Mouse (Mus musculus) forebrain, embryonic 13.5 days (tissue): ENCODE measurements around the gene Usp49. TPM values are rescaled to one million over a fixed set of nuclear protein-coding genes. Genes with fewer than 3 reads are reported as not detected.
A peak's percentile ranks its signal among the peaks of the same experiment; 100 is the strongest.
"Not testable (repeated sequence)": the region's sequence is repeated elsewhere in the genome, so short reads cannot be mapped to it uniquely, and the experiment has no call there.

Experiments used
- ATAC-seq: fragments of 200-750 bp; cut with Nextera tagmentation; 2 replicates; pipeline ENCODE4 v1.8.0; 2017
- H3K27ac ChIP-seq: fragments of 300-500 bp; sonication (generic); 2 replicates; pipeline ENCODE4 v1.5.1; 2015; ENCODE audit warnings: inconsistent platforms, mild to moderate bottlenecking, moderate library complexity
- H3K27me3 ChIP-seq: fragments of 300-500 bp; sonication (generic); 2 replicates; pipeline ENCODE4 v1.6.1; 2015; ENCODE audit warnings: mild to moderate bottlenecking, inconsistent platforms
- H3K36me3 ChIP-seq: fragments of 300-500 bp; sonication (generic); 2 replicates; pipeline ENCODE4 v1.6.1; 2015; ENCODE audit warnings: mild to moderate bottlenecking, inconsistent platforms; ENCODE audit not compliant: poor library complexity, severe bottlenecking
- H3K4me1 ChIP-seq: fragments of 300-500 bp; sonication (generic); 2 replicates; pipeline ENCODE4 v1.6.1; 2015; ENCODE audit warnings: inconsistent platforms
- H3K4me2 ChIP-seq: fragments of 300-500 bp; sonication (generic); 2 replicates; pipeline ENCODE4 v1.6.1; 2015; ENCODE audit warnings: inconsistent platforms, mild to moderate bottlenecking, moderate library complexity
- H3K4me3 ChIP-seq: fragments of 300-500 bp; sonication (generic); 2 replicates; pipeline ENCODE4 v1.5.1; 2015; ENCODE audit warnings: mild to moderate bottlenecking, inconsistent platforms
- H3K9ac ChIP-seq: fragments of 300-500 bp; sonication (generic); 2 replicates; pipeline ENCODE4 v1.6.1; 2015; ENCODE audit warnings: mild to moderate bottlenecking, inconsistent platforms
- H3K9me3 ChIP-seq: fragments of 300-500 bp; sonication (generic); replicated peaks from 2 replicates; pipeline ENCODE4 v1.6.1; 2016; ENCODE audit warnings: inconsistent platforms
- WGBS: fragments of 180-500 bp; shearing (Covaris S2); methylation state at CpG from one replicate; pipeline ENCODE4 v1.1.7; 2015; 5-methylcytosine and 5-hydroxymethylcytosine counted together
- polyA plus RNA-seq: library from polyadenylated mRNA; unstranded; fragments of >200 nt; fragmentation: Nextera tagmentation; extraction: Ambion mirVana; gene quantifications from 2 replicates; pipeline ENCODE4 v1.2.1, GENCODE M21; 2015

The Usp49 gene
- polyA plus RNA-seq, 1 experiment from 2014 or later, result 11.2 TPM

GRCm38 (mm10) chr17:47614018-47614417 is 16.5 kb upstream of the Usp49 start:
- ATAC-seq, result no peak
- Histone ChIP-seq H3K9me3 (no peaks in the 10 kb centered on the region), H3K36me3 (peaks cover 44% of the 10 kb centered on the region), H3K4me1 (peaks cover 31% of the 10 kb centered on the region), H3K4me3 (no peak overlapping the region), H3K27ac (no peak overlapping the region), H3K27me3 (no peaks in the 10 kb centered on the region), H3K4me2 (no peak overlapping the region), H3K9ac (no peak overlapping the region)
- WGBS, result 82% methylated on average over 1 of the region's 1 CpGs

GRCm38 (mm10) chr17:47616119-47616518 is 14.4 kb upstream of the Usp49 start:
- no peak for ATAC-seq
- Histone ChIP-seq H3K36me3 (peaks cover 62% of the 10 kb centered on the region), H3K4me1 (peaks cover 17% of the 10 kb centered on the region), H3K9me3 (no peaks in the 10 kb centered on the region), H3K4me3 (no peak overlapping the region), H3K27me3 (no peaks in the 10 kb centered on the region), H3K27ac (no peak overlapping the region), H3K4me2 (no peak overlapping the region), H3K9ac (no peak overlapping the region)
- WGBS, result 93% methylated on average over 8 of the region's 8 CpGs

GRCm38 (mm10) chr17:47616652-47617051 is 13.8 kb upstream of the Usp49 start:
- Histone ChIP-seq H3K4me1 (peaks cover 17% of the 10 kb centered on the region), H3K9me3 (no peaks in the 10 kb centered on the region), H3K36me3 (peaks cover 66% of the 10 kb centered on the region), H3K27ac (no peak overlapping the region), H3K4me3 (no peak overlapping the region), H3K9ac (no peak overlapping the region), H3K27me3 (no peaks in the 10 kb centered on the region), H3K4me2 (no peak overlapping the region)
- ATAC-seq, result no peak
- WGBS, result 91% methylated on average over 4 of the region's 4 CpGs

- WGBS, result 94% methylated on average over 9 of the region's 9 CpGs
- Histone ChIP-seq H3K36me3 (peaks cover 77% of the 10 kb centered on the region), H3K9ac (no peak overlapping the region), H3K4me1 (peaks cover 7% of the 10 kb centered on the region), H3K27ac (no peak overlapping the region), H3K4me3 (no peak overlapping the region), H3K4me2 (no peak overlapping the region), H3K9me3 (no peaks in the 10 kb centered on the region), H3K27me3 (no peaks in the 10 kb centered on the region)
- ATAC-seq, result no peak
Measured at GRCm38 (mm10) chr17:47617605-47618307, 12.7 kb upstream of the Usp49 start.

- H3K4me1 ChIP-seq, result no peaks in the 10 kb centered on the region
- no peak overlapping the region for H3K4me2 ChIP-seq
- no peak overlapping the region for H3K4me3 ChIP-seq
- H3K9me3 ChIP-seq, result no peaks in the 10 kb centered on the region
- no peak overlapping the region for H3K27ac ChIP-seq
- no peaks in the 10 kb centered on the region for H3K27me3 ChIP-seq
- no peak for ATAC-seq
- H3K9ac ChIP-seq, result no peak overlapping the region
- 92% methylated on average over 13 of the region's 13 CpGs for WGBS
- H3K36me3 ChIP-seq, result peaks cover 82% of the 10 kb centered on the region
Measured at GRCm38 (mm10) chr17:47618556-47619311, 11.8 kb upstream of the Usp49 start.

- ATAC-seq, result no peak
- no peak overlapping the region for H3K4me3 ChIP-seq
- H3K9ac ChIP-seq, result no peak overlapping the region
- 95% methylated on average over 14 of the region's 14 CpGs for WGBS
- H3K4me2 ChIP-seq, result no peak overlapping the region
- peaks cover under 1% of the 10 kb centered on the region; the same call in 1 of the 2 replicates for H3K4me1 ChIP-seq
- no peaks in the 10 kb centered on the region for H3K27me3 ChIP-seq
- no peak overlapping the region for H3K27ac ChIP-seq
- no peaks in the 10 kb centered on the region for H3K9me3 ChIP-seq
- peaks cover 74% of the 10 kb centered on the region for H3K36me3 ChIP-seq
Measured at GRCm38 (mm10) chr17:47622912-47623554, 7.5 kb upstream of the Usp49 start.

GRCm38 (mm10) chr17:47624572-47624971 is 5.9 kb upstream of the Usp49 start:
- H3K9ac ChIP-seq, ATAC-seq, H3K27ac ChIP-seq, H3K4me2 ChIP-seq, H3K27me3 ChIP-seq, H3K9me3 ChIP-seq, H3K4me3 ChIP-seq, H3K4me1 ChIP-seq: not testable (repeated sequence)
- 91% methylated on average over 5 of the region's 5 CpGs for WGBS
- peaks cover 63% of the 10 kb centered on the region for H3K36me3 ChIP-seq

GRCm38 (mm10) chr17:47625088-47625487 is 5.4 kb upstream of the Usp49 start:
- Histone ChIP-seq H3K4me1 (peaks cover 9% of the 10 kb centered on the region), H3K4me3 (no peak overlapping the region), H3K27ac (no peak overlapping the region), H3K9me3 (no peaks in the 10 kb centered on the region), H3K36me3 (peaks cover 57% of the 10 kb centered on the region), H3K4me2 (no peak overlapping the region), H3K27me3 (no peaks in the 10 kb centered on the region), H3K9ac (no peak overlapping the region)
- ATAC-seq, result no peak
- WGBS, result 98% methylated on average over 2 of the region's 2 CpGs

- peaks cover 16% of the 10 kb centered on the region for H3K4me1 ChIP-seq
- ATAC-seq, result no peak
- no peak overlapping the region for H3K27ac ChIP-seq
- no peak overlapping the region for H3K4me2 ChIP-seq
- no peak overlapping the region for H3K9ac ChIP-seq
- peaks cover 48% of the 10 kb centered on the region for H3K36me3 ChIP-seq
- no peaks in the 10 kb centered on the region for H3K9me3 ChIP-seq
- no peaks in the 10 kb centered on the region for H3K27me3 ChIP-seq
- no peak overlapping the region for H3K4me3 ChIP-seq
- WGBS, result 90% methylated on average over 5 of the region's 5 CpGs
Measured at GRCm38 (mm10) chr17:47626031-47626430, 4.5 kb upstream of the Usp49 start.

- WGBS, result 83% methylated on average over 2 of the region's 2 CpGs
- Histone ChIP-seq H3K9me3 (no peaks in the 10 kb centered on the region), H3K4me3 (no peak overlapping the region)
Measured at GRCm38 (mm10) chr17:47627791-47628190, 2.7 kb upstream of the Usp49 start.

GRCm38 (mm10) chr17:47628851-47629676 is 1.4 kb upstream of the Usp49 start:
- H3K9me3 ChIP-seq, result no peaks in the 10 kb centered on the region
- H3K27ac ChIP-seq, result peak overlapping the region; percentile 95
- peaks cover 42% of the 10 kb centered on the region for H3K4me1 ChIP-seq
- peak overlapping the region; percentile 69 for H3K4me3 ChIP-seq
- WGBS, result under 1% methylated on average over 62 of the region's 63 CpGs
- peak overlapping the region; percentile 84 for H3K9ac ChIP-seq
- ATAC-seq, result peak; percentile 95
- H3K27me3 ChIP-seq, result no peaks in the 10 kb centered on the region
- peaks cover 19% of the 10 kb centered on the region for H3K36me3 ChIP-seq
- peak overlapping the region; percentile 91 for H3K4me2 ChIP-seq

More at GRCm38 (mm10) chr17:47627791-47628190, 2.7 kb upstream of the Usp49 start:
- Histone ChIP-seq H3K36me3 (peaks cover 32% of the 10 kb centered on the region), H3K4me1 (peaks cover 33% of the 10 kb centered on the region), H3K27me3 (no peaks in the 10 kb centered on the region), H3K27ac (no peak overlapping the region), H3K9ac (no peak overlapping the region), H3K4me2 (peak overlapping the region; percentile 91)
- ATAC-seq, result no peak
